Mouse (Mus musculus): ENCODE measurements around the gene Nudt8.

Nudt8 gene

GRCm38 (mm10) chr19:3988066-3988465 lies 12.3 kb upstream of the Nudt8 start:
- DNase-seq (ENCODE audit: low read depth): no peak

DNA sequence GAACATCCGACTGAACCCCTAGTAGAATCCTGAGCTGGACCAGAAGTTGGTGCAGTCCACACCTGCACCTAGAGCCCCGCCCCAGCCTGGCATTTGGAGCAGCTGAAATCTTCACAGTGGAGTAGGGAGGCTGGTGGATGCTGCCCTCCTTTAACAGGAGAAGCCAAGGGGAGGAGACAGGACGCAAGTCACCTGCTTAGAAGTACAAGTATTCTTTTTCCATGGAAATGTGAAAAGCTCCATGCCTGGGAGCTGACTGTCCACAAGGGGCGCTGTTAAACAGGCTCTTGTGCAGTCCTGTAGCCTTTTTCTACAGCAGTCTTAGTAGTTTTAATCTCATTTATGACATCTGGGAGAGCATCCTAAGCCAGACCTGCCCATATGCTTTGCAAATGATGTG lies 11.6 kb upstream of the Nudt8 start:
- peak; percentile 50 for DNase-seq (ENCODE audit: low read depth)

GRCm38 (mm10) chr19:3990804-3991203 lies 9.6 kb upstream of the Nudt8 start:
- DNase-seq (ENCODE audit: low read depth): no peak

GRCm38 (mm10) chr19:3991562-3991961 lies 8.8 kb upstream of the Nudt8 start:
- no peak for DNase-seq (ENCODE audit: low read depth)

GRCm38 (mm10) chr19:3991966-3992365 lies 8.4 kb upstream of the Nudt8 start:
- DNase-seq (ENCODE audit: low read depth): no peak

DNA sequence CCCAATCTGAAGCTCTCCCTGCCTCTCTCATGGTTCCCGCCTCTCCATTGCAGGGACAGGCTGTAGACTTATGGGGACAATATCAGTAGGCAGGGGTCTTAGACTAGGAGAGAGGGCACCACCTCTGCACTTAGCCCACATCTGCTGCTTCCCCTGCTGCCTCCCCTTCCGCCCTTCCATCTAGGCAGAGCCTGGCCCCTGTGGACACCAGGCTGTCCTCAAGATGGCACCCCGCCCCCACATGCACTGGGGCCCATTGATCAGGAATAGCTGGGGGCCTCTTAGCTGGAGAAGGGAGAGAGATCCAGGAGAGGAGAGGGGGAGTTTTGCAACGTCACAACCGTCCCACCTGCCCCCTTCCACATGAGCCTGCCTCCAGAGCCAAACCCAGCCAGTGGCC lies 8.0 kb upstream of the Nudt8 start, which contains the start of gene Tbx10:
TSS of gene Tbx10 (plus strand) at position 337 of the 400 bp plus-strand sequence.
- no peak for DNase-seq (ENCODE audit: low read depth)

DNA sequence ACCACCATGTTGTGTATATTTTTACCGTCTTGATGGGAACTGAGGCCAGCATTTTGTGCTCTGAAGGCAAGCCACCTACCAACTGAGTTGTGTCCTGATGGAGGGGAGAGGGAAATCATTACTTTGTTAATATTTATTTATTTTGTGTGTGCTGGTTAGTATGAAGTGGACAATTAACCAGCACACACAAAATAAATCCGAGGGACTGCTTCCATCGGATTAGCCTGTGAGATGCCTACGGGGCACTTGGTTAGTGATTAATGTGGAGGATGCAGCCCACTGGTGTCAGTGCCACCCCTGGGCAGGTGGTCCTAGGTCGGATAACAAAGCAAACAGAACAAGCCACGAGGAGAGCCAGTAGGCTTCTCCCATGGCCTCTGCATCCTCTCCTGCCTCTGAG lies 5.4 kb upstream of the Nudt8 start:
- DNase-seq (ENCODE audit: low read depth): no peak

- DNase-seq (ENCODE audit: low read depth): no peak
Measured at GRCm38 (mm10) chr19:3995505-3995904, 4.9 kb upstream of the Nudt8 start.

DNA sequence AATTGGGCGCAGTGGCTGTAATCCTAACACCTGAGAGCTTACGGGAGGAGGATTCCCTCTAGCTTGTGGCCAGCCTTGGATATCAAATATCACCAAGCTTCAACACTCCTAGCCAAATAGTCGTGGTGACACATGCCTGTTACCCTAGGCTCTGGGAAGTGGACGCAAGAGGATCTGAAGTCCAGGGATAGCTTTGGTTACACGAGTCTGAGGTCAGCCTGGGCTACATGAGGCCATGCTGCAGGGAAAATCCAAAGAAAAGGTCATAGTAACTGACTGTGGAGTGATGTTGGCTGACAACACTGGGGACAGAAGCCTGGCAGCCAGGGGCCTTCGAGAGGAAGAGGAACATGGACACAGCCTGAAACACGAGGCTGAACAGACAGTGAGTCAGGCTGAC lies 4.3 kb upstream of the Nudt8 start:
- no peak for DNase-seq (ENCODE audit: low read depth)

- no peak for DNase-seq (ENCODE audit: low read depth)
Measured at GRCm38 (mm10) chr19:3996747-3997146, 3.6 kb upstream of the Nudt8 start.

GRCm38 (mm10) chr19:3997231-3997630 lies 3.1 kb upstream of the Nudt8 start:
- no peak for DNase-seq (ENCODE audit: low read depth)

DNA sequence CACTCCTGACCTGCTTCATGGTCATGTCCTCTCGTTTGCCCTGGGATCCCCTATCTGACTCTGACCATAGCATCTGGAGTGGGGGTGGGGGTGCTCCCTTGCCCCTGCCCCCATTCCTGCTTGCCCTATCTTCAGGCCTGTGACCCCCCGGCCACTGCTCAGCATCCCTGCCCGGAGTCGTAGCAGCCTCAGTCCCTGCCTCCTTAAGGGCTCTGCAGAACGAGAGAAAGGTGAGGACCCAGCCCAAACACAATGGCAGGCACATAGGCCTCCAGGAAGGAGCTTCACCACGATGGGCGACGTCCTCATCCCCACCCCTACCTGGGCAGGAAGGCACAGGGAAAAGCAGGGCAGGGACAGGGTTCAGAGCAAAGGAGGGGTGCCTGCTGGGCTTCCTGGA lies 2.0 kb upstream of the Nudt8 start:
- DNase-seq (ENCODE audit: low read depth): no peak

GRCm38 (mm10) chr19:3999121-3999730 lies 1.2 kb upstream of the Nudt8 start:
- DNase-seq (ENCODE audit: low read depth): no peak

GRCm38 (mm10) chr19:4000949-4001525 lies 657 bp downstream of the Nudt8 start:
- DNase-seq (ENCODE audit: low read depth): no peak

- DNase-seq (ENCODE audit: low read depth): no peak
Measured at GRCm38 (mm10) chr19:4001752-4002151, 1.4 kb downstream of the Nudt8 start.

DNA sequence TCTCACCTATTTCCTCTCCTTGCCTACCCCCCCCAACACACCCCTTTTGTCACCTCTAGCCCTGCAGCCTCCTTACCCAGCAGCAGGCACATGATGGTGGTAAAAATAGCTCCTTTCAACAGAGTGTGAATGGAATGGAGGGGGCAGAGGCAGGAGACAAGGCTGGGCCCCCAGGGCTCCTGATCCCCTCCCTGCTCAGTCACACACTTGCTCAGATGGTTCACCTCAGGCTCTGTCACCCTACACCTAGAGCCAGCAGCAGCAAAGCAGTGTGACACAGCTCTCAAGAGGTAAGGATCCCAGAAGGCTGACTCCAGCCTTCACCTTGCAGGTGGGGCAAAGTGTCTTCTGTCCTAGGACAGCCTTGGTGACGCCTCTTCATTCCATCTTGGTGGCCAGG lies 2.7 kb downstream of the Nudt8 start, which contains the start of gene Doc2g:
TSS of gene Doc2g (plus strand) at position 202 of the 400 bp plus-strand sequence.
- DNase-seq (ENCODE audit: low read depth): no peak

- no peak for DNase-seq (ENCODE audit: low read depth)
Measured at GRCm38 (mm10) chr19:4003641-4004040, 3.3 kb downstream of the Nudt8 start.

DNA sequence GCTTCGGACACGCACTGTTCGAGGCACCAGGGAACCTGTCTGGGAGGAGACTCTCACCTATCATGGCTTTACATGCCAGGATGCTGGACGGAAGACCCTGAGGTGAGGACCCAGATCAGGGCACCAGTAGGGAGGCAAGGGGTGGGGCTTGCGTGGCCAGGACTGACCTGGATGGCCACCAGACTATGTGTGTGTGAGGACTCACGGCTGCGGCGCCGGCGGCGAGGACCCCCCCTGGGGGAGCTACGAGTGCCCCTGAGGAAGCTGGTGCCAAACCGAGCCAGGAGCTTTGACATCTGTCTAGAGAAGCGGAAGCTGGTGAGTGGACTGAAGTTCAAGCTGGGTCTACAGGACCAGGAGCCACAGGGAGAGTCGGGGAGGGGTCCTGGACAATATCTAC lies 4.0 kb downstream of the Nudt8 start:
- DNase-seq (ENCODE audit: low read depth): no peak

DNA sequence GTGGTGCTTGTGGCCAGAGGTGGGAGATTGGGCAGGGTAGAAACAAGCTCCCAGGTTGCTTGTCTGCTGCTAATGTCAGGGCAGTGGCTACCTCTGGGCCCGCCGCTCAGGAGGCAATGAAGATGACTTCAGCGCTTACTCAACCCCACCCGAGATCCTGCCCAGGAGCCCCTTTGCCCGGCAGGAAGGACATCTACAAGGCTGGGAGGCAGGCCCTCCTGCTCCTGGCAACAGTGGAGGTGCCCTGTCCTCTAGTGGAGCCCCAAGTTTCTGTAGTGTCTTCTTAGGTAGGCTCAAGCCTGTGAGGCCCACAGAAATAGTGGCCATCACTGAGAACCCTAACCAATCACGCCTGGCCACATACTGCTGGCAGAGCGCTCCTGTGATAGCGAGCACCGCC lies 4.7 kb downstream of the Nudt8 start:
- DNase-seq (ENCODE audit: low read depth): no peak

GRCm38 (mm10) chr19:4005971-4006370 lies 5.6 kb downstream of the Nudt8 start:
- DNase-seq (ENCODE audit: low read depth): no peak

GRCm38 (mm10) chr19:4011086-4011485 lies 10.7 kb downstream of the Nudt8 start:
- no peak for DNase-seq (ENCODE audit: low read depth)

- peak; percentile 98 for DNase-seq (ENCODE audit: low read depth)
Measured at GRCm38 (mm10) chr19:4012432-4013022, 12.1 kb downstream of the Nudt8 start, which contains the start of gene Ndufv1. Ndufv1 (minus strand) TSS chr19:4012806.

- no peak for DNase-seq (ENCODE audit: low read depth)
Measured at GRCm38 (mm10) chr19:4013066-4013465, 12.7 kb downstream of the Nudt8 start.

- no peak for DNase-seq (ENCODE audit: low read depth)
Measured at GRCm38 (mm10) chr19:4014802-4015201, 14.4 kb downstream of the Nudt8 start.

Measured in induced T-regulatory cell, adult 2 months (primary cell).